Mouse (Mus musculus): Measurements from ENCODE around the gene Zranb1.

The Zranb1 gene

GRCm38 (mm10) chr7:133001388-133001787, 70.4 kb downstream of the Zranb1 start:
- DNase-seq (ENCODE audit: low read depth, low spot score): no peak

GRCm38 (mm10) chr7:133002271-133002670, 71.3 kb downstream of the Zranb1 start:
- DNase-seq (ENCODE audit: low read depth, low spot score): no peak

- DNase-seq (ENCODE audit: low read depth, low spot score): peak; percentile 75
Measured at GRCm38 (mm10) chr7:133003421-133003820, 72.5 kb downstream of the Zranb1 start.

GRCm38 (mm10) chr7:133005772-133006171, 74.8 kb downstream of the Zranb1 start:
- DNase-seq (ENCODE audit: low read depth, low spot score): peak; percentile 82

- DNase-seq (ENCODE audit: low read depth, low spot score): no peak
Measured at GRCm38 (mm10) chr7:133007343-133007742, 76.4 kb downstream of the Zranb1 start.

- no peak for DNase-seq (ENCODE audit: low read depth, low spot score)
Measured at GRCm38 (mm10) chr7:133008663-133009062, 77.7 kb downstream of the Zranb1 start.

GRCm38 (mm10) chr7:133009676-133010075, 78.7 kb downstream of the Zranb1 start:
- DNase-seq (ENCODE audit: low read depth, low spot score): no peak

GRCm38 (mm10) chr7:133010477-133010876, 79.5 kb downstream of the Zranb1 start:
- DNase-seq (ENCODE audit: low read depth, low spot score): no peak

GRCm38 (mm10) chr7:133011191-133011590, 80.2 kb downstream of the Zranb1 start:
- no peak for DNase-seq (ENCODE audit: low read depth, low spot score)

- DNase-seq (ENCODE audit: low read depth, low spot score): no peak
Measured at GRCm38 (mm10) chr7:133011611-133012010, 80.7 kb downstream of the Zranb1 start.

- no peak for DNase-seq (ENCODE audit: low read depth, low spot score)
Measured at GRCm38 (mm10) chr7:133012637-133013366, 81.9 kb downstream of the Zranb1 start.

- no peak for DNase-seq (ENCODE audit: low read depth, low spot score)
Measured at GRCm38 (mm10) chr7:133013923-133014322, 83.0 kb downstream of the Zranb1 start.

- DNase-seq (ENCODE audit: low read depth, low spot score): no peak
Measured at GRCm38 (mm10) chr7:133014631-133015030, 83.7 kb downstream of the Zranb1 start.

GRCm38 (mm10) chr7:133015416-133016070, 84.6 kb downstream of the Zranb1 start:
- no peak for DNase-seq (ENCODE audit: low read depth, low spot score)

GRCm38 (mm10) chr7:133018961-133019360, 88.0 kb downstream of the Zranb1 start:
- no peak for DNase-seq (ENCODE audit: low read depth, low spot score)

GRCm38 (mm10) chr7:133019481-133020020, 88.6 kb downstream of the Zranb1 start:
- DNase-seq (ENCODE audit: low read depth, low spot score): peak; percentile 35

GRCm38 (mm10) chr7:133024694-133025093, 93.8 kb downstream of the Zranb1 start:
- DNase-seq (ENCODE audit: low read depth, low spot score): no peak

- no peak for DNase-seq (ENCODE audit: low read depth, low spot score)
Measured at GRCm38 (mm10) chr7:133027930-133028329, 97.0 kb downstream of the Zranb1 start.

- DNase-seq (ENCODE audit: low read depth, low spot score): no peak
Measured at GRCm38 (mm10) chr7:133029004-133029403, 98.1 kb downstream of the Zranb1 start.

GRCm38 (mm10) chr7:133029496-133030047, 98.6 kb downstream of the Zranb1 start:
- peak; percentile 44 for DNase-seq (ENCODE audit: low read depth, low spot score)

- peak; percentile 77 for DNase-seq (ENCODE audit: low read depth, low spot score)
Measured at GRCm38 (mm10) chr7:133032589-133033203, 101.8 kb downstream of the Zranb1 start.

- DNase-seq (ENCODE audit: low read depth, low spot score): no peak
Measured at GRCm38 (mm10) chr7:133035901-133036300, 105.0 kb downstream of the Zranb1 start.
